Mouse (Mus musculus) embryo, embryonic 10 days (tissue): Measurements from ENCODE around the gene Myl4.

ENCODE experiments used
- DNase-seq: peaks from one replicate; pipeline ENCODE4 v3.0.0-alpha.2; 2015; ENCODE audit warnings: low spot score

Gene Myl4

DNA sequence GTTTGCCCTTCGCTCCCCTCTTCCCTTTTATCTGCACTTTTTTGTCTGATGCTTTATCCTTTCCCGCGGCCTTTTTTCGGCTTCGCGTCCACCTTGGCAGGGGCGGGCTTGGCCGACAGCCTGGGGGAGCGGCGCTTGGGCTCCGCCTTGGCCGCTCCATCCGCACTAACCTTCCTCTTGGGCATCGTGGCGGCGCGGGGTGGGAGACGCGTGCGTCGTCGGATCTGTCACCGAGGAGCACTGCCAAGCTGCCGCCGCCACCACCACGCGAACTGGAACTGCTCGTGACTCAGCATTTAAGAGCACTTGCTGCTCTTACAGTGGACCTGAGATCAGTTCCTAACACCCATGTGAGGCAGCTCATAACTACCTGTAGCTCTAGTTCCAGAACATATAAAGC is 20.9 kb downstream of the Myl4 start:
- DNase-seq, result peak; percentile 65

DNA sequence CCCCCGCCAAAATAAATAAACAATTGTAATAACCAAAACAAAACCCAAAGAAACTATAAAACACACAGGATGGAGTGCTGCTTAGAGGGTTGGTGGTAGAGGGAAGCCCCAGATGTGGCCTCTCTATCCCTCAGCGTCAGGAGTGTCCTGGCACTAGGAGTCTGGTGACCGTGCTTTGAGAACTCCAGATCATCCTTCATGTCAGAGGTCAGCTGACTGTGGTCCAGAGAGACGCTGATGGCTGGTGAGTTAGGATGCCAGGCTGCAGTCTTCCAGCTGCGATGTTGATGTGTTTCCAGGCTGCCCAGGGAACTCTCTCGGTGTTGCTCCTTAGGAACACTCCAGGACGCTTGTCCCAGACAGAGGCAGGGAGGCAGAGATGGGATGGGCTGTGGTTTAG is 21.6 kb downstream of the Myl4 start:
- peak; percentile 36 for DNase-seq

DNA sequence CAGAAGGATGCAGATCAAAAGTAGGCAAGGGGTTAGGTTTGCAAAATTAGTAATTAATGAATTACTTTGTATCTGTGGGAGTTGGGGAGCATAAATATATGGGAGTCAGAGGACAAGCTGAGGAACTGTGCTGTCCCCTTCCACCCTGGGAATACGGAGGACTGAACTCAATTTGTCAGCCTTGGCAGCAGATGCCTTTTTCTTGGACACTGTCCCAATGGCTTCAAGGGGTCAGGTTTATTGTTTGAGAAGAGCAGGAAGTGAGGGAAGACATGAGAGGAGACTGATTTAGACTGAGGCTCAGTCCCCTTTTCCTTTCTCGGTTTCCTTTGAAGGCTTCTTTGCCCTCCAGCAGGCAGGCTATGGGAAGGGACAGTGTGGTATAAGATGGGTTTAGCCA is 22.1 kb downstream of the Myl4 start:
- DNase-seq, result no peak

DNA sequence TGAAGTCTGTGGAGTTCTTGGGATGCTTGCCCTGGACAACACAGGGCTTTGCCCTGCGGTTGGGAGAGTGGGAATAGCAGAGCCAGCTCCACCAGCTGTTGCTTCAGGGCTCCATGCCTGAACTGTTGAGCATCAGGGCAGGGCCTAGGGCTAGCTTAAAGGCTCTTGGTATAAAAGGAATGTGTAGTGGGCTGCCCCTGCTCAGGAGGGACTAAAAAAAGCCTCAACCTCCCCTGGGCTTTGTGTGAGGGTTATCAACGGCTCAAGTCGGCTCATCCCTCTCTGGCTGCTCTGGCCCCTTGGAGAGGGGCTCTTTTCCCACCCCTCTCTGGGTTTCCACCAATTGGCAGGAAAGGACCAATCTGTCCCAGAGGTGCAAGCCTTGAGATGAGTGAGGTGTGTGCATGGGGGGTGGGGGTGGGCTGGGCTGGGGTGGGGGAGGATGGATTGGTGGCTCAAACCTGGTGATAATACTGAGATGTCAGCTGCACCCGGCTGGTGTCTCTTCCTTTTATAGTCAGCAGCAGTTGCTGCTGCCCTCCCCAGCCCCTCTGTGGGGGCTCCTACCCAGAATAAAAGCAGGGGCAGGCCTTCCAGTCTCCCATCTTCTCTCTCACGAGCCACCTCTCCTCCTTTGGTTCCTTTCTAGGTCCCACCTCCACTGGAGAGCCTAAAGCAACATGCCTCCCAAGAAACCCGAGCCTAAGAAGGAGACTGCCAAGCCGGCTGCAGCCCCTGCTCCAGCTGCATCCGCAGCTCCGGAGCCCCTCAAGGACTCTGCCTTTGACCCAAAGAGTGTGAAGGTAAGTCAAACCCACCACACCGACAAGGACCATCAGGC is 26.5 kb downstream of the Myl4 start:
- DNase-seq, result no peak

DNA sequence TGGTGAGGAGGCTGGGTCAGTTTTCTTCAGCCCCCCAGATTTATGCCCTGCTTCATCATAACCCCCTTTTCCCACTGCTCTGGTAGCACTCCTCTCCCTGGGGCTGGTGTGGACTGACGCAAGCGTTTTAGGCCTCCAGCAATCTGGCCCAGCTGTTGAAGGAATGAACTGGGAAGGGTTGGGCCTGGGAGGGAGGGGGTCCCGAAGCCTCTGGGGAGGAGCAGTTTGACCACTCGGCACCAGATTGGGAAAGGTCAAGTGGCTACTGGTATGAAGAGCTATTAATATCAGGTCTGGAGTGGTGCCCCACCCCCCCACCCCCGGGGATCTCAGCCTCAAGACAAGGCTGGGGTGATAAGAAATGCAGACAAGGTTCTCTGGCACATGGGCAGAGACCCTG is 27.6 kb downstream of the Myl4 start:
- DNase-seq, result no peak

DNA sequence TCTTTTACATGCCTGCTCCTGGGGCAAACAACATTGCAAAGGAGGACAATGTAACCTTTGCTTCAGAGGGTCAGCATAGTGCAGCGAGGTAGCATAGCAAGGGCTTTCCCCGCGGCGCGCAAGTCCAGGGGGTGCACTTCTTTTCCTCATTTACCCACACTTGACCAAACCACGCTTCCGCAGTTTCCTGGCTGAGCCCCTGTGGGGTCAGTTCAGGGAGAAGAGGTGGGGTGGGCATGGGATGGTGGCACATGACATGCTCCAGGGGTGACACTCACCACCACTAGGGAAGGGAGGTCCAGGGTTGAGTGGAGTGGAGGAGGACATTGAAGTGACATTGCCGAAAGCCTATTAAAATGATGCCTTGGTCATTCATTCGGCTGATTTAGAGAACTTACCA is 28.6 kb downstream of the Myl4 start:
- no peak for DNase-seq

DNA sequence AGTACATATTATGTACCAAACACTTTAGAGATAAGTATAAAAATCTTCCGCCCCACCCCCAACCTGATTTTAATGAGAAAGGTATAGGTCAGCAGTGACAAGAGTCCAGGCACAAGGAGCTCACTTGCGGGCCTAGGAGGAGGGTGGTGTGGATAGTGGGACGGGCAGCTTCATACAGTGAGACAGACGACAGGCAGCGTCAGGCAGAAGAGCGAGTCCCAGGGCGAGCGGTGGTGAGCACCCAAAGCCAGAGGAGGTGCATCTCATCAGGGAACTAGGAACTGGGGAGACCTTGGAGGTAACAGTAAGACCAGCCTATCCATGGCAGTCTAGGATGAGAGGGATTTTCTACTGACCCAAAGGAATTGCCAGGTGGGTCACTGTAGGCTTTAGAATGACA is 29.1 kb downstream of the Myl4 start:
- DNase-seq, result no peak

DNA sequence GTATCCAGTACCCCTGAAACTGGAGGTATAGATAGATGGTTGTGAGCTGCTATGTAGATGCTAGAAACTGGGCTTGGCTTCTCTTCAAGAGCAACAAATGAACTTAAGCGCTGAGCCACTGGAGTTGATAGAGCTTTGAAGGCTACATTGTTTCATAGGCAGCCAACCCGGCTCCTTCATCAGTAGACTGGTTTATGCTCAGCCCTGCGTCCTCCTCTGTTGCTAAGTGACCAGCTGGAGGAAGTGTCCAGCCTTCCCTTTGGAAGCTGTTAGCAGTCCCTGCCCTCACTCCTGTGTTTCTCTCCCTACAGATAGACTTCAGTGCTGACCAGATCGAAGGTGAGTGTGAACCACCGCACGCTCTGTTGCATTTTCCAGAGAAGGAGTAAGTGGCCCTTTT is 29.6 kb downstream of the Myl4 start:
- DNase-seq, result peak; percentile 13

DNA sequence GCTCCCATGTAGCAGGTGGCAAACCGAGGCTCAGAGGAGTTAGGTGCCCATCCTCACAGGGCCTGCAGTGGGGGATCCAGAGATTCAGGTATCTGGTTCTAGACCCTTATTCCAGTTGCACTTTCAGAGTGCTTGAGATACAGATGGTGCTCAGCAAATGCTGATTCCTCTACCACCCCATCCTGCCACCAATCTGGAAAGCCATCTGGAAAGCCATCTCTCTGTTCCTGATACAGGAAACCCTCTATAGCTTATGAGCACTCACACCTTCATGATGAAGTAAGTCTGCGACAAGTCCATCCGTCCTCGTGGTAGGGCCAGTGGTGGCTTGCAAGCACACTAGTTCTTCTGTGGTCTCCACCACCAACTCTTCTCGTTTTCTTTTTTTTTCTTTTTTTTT is 30.1 kb downstream of the Myl4 start:
- DNase-seq, result no peak

DNA sequence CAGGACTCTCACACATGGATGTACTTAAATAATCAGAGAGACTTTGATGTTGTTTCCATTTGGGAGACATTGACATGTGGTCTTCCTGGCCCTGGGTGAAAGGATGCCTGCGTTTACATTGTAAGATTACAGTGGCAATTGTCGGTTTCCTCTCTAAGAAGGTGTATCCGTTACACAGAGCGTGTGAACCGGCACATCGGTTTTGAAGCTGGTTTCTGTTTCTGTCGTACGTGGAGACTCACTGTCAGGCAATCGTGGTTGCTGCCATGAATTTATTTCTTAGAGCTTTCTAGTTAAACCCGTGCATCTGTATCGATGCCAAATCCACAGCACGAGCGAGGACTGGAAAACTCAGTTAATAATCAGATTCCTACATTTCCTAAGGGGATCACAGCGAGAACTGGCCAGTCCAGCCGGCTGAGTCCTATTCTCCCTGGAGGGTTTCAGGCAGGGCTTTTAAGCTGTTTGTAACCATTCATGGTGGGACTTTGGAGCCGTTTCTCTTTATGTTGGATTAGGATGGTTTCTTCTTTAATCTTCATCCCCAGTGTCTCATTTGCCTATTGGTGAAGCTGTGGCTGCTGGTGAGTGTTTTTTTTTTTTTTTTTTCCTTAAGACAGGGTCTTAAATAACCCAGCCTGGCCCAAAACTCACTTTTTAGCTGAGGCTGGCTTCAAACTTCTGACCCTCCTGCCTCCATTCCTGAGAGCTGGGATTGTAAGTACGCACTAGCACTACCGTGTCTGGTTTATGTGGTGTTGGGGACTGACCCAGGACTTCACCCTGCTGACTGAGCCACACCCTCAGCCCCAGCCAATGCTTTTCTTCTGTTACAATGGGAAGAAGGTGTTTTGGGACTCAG is 31.2 kb downstream of the Myl4 start:
- no peak for DNase-seq

DNA sequence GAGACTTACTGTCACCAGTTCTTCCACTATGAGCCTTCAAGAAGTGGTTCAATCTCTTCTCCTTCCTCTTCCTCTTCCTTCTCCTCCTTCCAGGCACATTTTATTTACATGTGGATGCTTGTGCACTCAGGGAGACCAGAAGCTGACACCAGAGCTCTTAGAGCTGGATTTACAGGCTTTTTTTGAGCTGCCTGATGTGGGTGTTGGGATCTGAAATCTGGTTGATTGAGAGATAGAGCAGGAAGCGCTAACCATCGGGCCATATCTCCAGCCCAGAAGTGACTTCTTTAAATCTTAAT is 31.8 kb downstream of the Myl4 start:
- DNase-seq, result no peak

DNA sequence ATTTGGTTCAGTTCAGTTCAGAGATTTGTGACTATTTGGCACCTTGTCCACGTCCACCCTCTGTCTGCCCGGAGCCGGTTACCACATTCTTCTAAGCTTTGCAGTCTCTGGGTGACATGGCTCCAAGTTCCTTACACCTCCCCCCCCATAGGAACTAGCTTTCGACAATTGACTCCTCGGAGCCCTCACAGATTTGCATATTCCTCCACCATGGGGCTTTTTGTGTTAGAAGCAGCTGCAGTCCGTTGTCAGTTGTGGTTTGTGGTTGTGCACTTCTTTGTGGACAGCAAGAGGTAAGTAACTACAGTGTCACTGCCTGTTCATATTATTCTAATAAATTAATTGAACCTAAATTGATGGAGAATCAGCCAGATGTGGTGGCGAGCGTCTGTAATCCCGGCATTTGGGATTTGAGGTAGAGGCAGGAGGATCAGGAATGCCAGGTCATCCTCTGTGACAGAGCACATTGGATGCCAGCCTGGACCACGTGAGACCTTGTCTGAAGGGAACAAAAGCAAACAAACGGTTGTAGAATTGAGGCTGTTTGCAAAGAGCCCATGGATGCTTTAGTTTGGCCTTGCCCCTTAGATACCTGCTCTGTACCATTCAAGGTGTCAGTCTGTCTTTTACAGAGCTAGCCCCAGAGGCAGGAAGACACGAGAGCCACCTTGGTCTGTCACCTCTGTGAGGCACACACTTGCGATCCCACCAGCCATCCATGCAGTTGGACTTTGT is 32.3 kb downstream of the Myl4 start:
- no peak for DNase-seq

DNA sequence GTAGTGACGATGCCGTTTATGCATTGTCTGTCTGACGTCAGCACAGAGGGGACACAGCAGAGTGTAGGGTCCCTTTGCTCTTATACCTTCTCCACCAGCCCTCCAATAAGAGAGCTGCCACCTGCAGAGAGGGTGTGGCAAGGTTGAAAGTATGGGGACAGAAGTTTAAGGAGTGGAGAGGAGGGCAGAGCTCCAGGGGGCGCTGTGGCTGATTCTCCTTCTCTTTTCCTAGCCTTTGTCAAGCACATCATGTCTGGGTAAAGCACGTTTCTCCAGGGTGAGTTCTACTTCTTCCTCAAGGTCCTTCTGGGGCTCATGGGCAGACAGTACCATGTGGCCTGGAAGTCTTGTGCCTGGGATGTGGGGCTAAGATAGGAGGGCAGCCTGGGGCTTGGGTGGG is 35.0 kb downstream of the Myl4 start:
- no peak for DNase-seq

DNA sequence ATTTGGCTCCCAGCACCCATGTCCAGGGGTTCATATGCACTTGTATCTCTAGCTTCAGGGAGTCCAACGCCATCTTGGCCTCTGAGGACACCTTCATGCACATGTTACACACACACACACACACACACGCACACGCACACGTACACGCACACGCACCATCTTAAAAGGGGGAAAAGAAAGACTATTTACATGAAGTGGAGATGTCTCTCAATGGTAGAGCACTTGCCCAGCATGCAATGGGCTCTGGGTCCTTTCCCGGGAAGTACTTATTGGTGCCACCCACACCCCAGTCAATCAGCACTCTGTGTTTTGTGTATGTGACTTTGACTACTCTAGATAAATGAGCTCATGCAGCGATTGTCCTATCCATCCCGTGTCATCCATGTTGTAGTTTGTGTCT is 37.4 kb downstream of the Myl4 start:
- DNase-seq, result no peak

DNA sequence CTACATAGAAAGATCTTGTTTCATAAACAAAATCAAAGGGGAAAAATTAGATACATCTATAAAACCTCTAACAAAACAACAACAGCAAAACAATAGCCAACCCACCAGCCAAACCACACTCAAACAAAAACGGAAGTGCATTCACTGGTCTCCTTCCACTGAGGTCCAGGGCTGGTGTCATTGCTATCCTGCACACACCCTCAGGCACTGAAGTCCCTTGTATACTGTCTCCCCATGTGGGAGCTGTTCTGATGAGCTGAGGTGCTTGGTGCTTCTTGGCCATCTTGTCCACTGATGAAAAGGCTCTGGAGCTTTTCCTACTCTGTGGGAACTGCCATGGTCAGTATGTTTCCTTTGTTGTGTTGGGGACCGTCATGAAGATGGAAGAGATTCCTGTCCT is 38.0 kb downstream of the Myl4 start:
- DNase-seq, result no peak

DNA sequence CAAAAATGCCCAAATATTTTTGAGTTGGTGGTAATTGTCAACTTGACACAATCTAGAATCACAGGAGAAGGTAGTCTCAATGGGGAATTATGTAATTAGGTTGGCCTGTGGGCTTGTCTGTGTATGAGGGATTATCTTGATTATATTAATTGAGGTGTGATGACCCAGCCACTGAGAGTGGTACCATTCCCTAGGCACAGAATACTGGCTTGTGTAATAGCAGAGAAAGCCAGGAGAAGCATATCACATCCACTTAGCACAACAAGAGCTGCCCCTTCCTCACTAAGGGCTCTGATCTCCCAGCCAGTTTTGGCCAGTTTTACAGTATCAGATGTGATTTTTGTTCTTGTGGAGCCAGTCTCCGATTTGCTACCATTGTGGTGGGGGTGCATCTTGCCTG is 39.1 kb downstream of the Myl4 start:
- DNase-seq, result no peak

DNA sequence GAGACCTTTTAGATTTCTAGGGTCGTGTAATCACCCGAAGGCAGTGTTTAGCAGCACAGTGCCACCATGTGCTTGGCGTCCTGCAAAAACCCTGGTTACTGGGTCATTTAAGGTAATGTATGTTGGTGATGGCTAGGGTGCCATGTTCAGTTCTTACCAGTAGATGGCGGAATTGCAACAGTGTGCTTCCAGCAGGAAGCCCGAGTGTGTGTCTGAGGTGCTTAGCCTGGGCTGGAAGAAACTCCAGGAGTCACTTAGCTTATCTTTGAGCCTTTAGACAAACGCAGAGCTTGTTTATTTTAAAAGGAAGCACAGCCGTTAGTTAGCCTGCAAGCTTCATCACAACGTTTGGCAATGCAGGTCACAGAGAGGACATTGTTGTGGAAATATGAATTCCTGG is 39.7 kb downstream of the Myl4 start:
- peak; percentile 95 for DNase-seq

DNA sequence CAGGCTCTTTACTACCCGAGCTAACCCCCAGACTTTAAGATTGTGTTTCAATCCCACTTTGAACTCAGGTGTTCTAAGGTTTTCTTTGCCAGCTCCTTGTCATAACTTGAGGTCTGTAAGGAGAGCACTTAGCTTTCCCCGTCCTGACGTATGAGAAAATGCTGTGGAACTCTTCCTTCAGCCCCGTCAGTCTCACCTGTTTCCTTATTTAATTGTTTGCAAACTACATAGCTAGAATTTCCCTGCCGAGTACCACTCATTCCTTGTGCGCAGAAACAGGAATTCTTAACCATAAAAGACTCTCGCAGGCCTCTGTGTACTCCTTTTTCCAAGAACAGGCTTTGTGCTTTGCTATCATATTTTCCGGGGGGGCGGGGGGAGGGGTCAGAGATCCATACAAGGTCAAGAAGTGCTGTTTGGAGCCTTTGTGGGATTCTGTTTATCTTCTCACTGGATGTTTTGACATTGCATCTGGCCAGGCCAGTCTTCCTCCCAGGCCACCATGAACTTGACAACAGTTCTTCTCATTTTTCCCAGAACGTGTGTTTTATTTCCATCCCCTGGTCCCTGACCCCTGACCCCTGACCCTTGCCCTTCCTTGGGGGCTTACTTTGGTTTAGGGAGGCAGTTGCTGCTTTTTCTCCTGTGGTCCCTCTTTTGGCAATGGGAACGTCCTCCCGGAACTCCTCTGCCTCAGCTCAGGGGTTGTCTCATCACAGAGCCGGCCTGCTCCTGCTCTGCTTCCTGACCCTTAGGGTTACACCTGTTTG is 41.8 kb downstream of the Myl4 start:
- no peak for DNase-seq

DNA sequence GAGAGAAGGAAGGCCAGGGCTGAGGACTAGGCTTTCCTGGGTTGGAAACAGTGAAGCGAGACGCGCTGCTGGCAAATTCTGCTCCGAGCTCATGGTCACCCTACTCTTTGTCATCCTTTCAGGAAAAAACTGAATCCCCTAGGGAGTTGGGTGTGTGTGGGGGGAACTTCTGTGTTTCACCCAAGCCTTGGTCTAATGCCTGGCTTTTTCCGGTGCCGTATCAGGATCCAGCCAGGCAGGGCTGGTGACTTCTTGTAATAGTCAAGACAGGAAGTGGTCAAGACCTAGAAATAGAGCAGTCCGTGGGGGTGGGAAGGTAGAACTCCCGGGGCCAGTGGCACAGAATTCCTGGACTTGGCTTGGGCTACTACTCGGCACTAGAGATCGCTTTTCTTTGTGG is 45.9 kb downstream of the Myl4 start:
- DNase-seq, result no peak

DNA sequence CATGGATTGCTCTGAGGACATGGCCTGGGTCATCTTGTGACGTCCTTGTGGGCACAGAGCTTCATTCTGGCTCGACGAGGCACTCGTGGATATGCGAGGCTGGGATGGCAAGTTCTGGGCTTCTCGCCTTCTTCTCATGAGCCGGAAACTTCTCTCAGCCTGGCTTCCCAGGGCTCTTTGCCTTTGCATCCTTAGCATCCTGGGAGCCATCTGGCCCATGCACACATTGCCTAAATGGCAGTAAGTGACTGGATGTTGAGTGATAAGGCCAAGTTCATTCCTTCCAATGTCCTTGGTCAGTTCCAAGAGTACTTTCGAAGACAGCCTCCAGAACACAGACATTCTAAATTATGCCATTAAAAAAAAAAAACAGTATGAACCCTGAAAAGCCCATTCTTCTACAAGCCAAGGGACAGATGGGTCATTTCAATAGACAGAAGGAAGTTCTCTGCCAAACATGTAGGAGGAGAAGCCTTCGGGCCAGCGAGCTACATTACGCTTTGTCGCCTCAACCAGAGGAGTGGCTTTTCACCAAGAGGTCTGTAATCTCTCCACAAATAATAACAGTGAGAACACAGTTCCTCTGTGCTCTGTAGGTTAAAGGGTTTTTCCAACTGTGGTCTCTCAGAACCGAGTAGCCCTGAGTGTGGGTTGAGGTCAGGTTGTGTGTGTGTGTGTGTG is 48.9 kb downstream of the Myl4 start:
- DNase-seq, result no peak

DNA sequence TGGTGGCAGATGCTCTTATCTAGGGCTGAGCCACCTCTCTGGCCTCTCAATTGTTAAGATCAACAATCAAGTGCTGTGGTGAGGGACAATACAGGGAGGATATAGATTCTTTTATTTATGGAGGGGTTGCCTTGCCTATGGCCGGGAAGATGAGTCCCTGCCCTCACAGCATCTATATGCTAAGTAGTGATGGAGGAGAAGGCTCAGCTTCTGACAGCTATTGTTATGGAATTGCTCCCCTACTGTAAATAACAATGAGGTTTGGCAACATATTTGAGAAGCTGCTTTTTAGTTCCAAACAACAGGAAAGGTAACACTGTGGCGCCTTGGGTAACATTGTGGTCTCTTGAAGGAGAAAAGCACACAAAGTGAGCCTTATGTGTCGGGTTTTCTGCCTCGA is 50.2 kb downstream of the Myl4 start:
- no peak for DNase-seq

DNA sequence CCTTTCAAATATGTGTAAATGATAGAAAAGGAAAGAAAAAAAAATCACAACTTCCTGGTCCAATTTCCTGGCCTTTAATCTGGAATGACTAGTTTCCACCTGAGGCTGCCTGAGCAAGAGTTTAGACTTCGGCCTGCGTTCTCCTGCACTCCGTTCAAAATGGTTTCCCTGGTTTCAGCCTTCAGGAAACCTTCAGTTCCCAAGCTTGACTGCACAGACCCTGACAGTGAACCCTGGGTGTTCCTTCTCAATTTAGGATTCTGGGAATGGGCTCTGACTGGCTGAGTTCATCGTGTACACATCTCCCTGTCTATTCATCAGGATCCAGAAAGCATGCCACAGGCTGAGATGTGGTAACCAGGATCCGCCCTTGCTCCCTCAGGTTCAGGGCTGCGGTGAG is 53.7 kb downstream of the Myl4 start:
- DNase-seq, result no peak
